Mouse (Mus musculus) heart, embryonic 11.5 days (tissue): ENCODE measurements around the gene Marc1. TPM values are rescaled to one million over a fixed set of nuclear protein-coding genes. Genes with fewer than 3 reads are reported as not detected.

Source experiments
- ATAC-seq: fragments of 200-750 bp; cut with Nextera tagmentation; replicated peaks from 2 replicates; pipeline ENCODE4 v1.8.0; 2017; ENCODE audit warnings: moderate library complexity; ENCODE audit not compliant: insufficient number of reproducible peaks, low FRiP score, low TSS enrichment
- H3K27ac ChIP-seq: fragments of 300-500 bp; sonication (generic); 2 replicates; pipeline ENCODE4 v1.5.1; 2014; ENCODE audit warnings: mild to moderate bottlenecking, low read depth, low read length
- H3K27me3 ChIP-seq: fragments of 300-500 bp; sonication (generic); 2 replicates; pipeline ENCODE4 v1.6.1; 2014; ENCODE audit warnings: mild to moderate bottlenecking, low read length, mixed read lengths; ENCODE audit not compliant: control insufficient read depth, insufficient read depth
- H3K36me3 ChIP-seq: fragments of 300-500 bp; sonication (generic); 2 replicates; pipeline ENCODE4 v1.6.1; 2014; ENCODE audit warnings: mild to moderate bottlenecking, low read length, moderate library complexity, mixed read lengths; ENCODE audit not compliant: control insufficient read depth, insufficient read depth
- H3K4me1 ChIP-seq: fragments of 300-500 bp; sonication (generic); 2 replicates; pipeline ENCODE4 v1.6.1; 2014; ENCODE audit warnings: low read length; ENCODE audit not compliant: control insufficient read depth, insufficient read depth
- H3K4me2 ChIP-seq: fragments of 300-500 bp; sonication (generic); 2 replicates; pipeline ENCODE4 v1.6.1; 2014; ENCODE audit warnings: mild to moderate bottlenecking, moderate library complexity
- H3K4me3 ChIP-seq: fragments of 300-500 bp; sonication (generic); 2 replicates; pipeline ENCODE4 v1.5.1; 2014; ENCODE audit warnings: low read depth, low read length
- H3K9ac ChIP-seq: fragments of 300-500 bp; sonication (generic); 2 replicates; pipeline ENCODE4 v1.6.1; 2014; ENCODE audit warnings: mild to moderate bottlenecking, low read depth, low read length, moderate library complexity
- H3K9me3 ChIP-seq: fragments of 300-500 bp; sonication (generic); replicated peaks from 2 replicates; pipeline ENCODE4 v1.6.1; 2016; ENCODE audit warnings: low read length; ENCODE audit not compliant: control insufficient read depth
- WGBS: fragments of 180-500 bp; shearing (Covaris S2); extraction: QIAGEN DNeasy Blood & Tissue Kit; methylation state at CpG from one replicate; pipeline ENCODE4 v1.1.7; 2014; ENCODE audit not compliant: insufficient replicate concordance; 5-methylcytosine and 5-hydroxymethylcytosine counted together
- polyA plus RNA-seq: library from polyadenylated mRNA; unstranded; fragments of >200 nt; fragmentation: Nextera tagmentation; extraction: Ambion mirVana; gene quantifications from 2 replicates; pipeline ENCODE4 v1.2.1, GENCODE M21; 2014

Gene Marc1
- polyA plus RNA-seq, 1 experiment from 2014 or later = 0.07 TPM

DNA sequence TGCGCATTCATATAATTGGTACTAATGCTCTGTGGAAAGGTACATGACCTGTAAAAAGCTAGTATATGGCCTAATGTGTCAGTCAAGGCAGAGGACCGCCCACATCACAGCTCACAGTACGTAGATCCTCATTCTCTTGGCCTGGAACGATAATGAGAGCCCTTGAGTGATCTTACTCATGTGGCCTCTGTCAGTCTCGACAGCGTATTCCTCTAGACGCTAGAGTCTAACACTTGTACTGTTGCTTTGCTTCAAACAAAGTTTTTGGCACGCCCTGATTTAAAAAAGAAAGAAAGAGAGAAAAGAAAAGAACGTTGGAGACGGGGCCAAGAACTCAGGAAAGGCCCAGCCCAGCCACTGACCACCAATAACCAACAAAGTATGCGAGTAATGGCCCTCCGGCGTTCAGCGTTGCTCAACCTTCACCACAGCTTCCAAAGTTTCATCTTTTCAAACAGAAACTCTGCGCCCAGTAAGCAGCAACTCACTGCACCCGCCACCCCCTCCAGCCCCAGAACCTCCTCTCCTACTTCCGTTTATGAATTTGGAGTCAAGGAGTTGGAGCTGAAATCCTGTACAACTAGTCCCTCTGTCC is 2.6 kb downstream of the Marc1 start:
- Histone ChIP-seq H3K9me3 (no peaks in the 10 kb centered on the region), H3K4me1 (peaks cover 7% of the 10 kb centered on the region; the same call in 1 of the 2 replicates), H3K9ac (no peak overlapping the region), H3K4me3 (no peak overlapping the region), H3K27me3 (peaks cover 26% of the 10 kb centered on the region), H3K27ac (no peak overlapping the region), H3K36me3 (no peaks in the 10 kb centered on the region), H3K4me2 (no peak overlapping the region)
- ATAC-seq = no peak
- 90% methylated on average over 17 of the region's 17 CpGs for WGBS

DNA sequence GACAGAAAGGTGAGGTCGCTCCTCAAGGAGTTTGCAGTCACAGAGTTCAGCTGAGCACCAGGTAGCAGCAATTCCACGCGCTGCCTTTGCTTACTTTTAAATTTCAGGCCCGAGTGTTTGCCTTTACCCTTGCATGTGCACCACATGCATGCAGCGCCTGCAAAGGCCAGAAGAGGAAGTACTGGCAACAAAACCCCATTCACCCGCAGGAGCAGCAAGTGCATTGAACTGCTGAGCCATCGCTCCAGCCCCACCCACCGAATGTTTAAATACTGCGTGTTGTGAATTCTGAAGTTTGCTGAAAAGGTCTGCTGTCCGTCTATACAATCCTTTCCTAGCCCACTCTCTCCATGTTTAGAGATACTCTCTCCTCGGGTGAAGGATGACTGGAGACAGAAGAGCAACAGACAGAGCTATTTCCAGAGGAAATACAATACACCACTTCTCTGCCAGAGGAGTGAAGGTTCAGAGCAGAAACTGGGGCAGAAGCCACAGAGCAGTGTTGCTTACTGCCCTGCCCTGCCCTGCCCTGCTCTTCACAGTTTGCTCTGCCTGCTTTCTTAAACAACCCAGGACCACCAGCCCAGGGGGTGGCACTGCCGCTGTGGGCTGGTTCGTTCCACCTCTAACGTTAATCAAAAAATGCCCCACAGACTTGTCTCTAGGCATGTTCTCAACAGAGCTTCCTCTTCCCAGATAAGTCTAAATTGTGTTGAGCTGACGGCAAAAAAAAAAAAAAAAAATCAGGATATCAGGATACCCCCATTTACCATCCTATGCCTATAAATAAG is 3.3 kb downstream of the Marc1 start:
- Histone ChIP-seq H3K9ac (no peak overlapping the region), H3K27ac (no peak overlapping the region), H3K4me1 (peaks cover 7% of the 10 kb centered on the region; the same call in 1 of the 2 replicates), H3K4me3 (no peak overlapping the region), H3K9me3 (no peaks in the 10 kb centered on the region), H3K36me3 (no peaks in the 10 kb centered on the region), H3K27me3 (peaks cover 26% of the 10 kb centered on the region), H3K4me2 (no peak overlapping the region)
- ATAC-seq = no peak
- WGBS = 64% methylated on average over 15 of the region's 15 CpGs

DNA sequence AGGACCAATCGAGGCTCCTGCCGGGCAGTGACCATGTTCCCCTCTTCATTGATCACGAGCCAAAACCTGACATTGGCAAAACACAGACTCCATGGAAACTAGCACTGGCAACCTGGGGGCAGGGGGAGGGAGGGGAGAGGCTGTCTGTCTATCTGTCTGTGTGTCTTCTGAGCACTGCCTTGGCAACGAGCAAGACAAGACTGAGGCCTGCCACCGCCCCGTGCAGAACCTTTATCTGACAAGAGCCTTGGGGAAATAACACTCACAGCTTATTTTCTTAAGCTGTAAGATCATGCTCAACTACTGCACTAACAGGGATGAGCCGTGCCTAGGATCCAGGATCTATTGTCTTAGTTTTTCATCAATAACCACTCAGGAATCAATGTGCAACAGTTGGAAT is 4.0 kb downstream of the Marc1 start:
- ATAC-seq = no peak
- Histone ChIP-seq H3K9ac (no peak overlapping the region), H3K4me2 (no peak overlapping the region), H3K27me3 (peaks cover 23% of the 10 kb centered on the region), H3K4me1 (peaks cover 7% of the 10 kb centered on the region; the same call in 1 of the 2 replicates), H3K27ac (no peak overlapping the region), H3K36me3 (no peaks in the 10 kb centered on the region), H3K4me3 (no peak overlapping the region), H3K9me3 (no peaks in the 10 kb centered on the region)
- 61% methylated on average over 7 of the region's 7 CpGs for WGBS

DNA sequence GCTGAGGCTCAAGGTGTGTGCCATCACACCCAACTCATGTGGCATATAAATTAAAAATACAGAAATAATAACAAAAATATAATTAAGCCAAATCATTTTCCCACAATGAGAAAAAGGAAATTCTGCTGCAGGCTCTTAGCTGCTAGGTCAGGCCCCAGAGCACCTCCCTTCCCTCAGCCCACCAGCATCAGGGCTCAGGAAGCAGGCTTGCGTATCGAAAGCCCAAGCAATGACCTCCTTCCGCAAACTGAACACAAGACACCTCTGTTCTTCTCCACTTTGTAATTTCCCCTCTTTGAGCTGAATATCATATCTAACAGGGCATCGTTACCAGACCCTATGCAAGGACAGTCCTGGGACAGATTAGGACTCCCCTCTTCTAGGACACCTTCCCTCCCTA is 5.4 kb downstream of the Marc1 start:
- peaks cover 3% of the 10 kb centered on the region; the same call in 1 of the 2 replicates for H3K9me3 ChIP-seq

DNA sequence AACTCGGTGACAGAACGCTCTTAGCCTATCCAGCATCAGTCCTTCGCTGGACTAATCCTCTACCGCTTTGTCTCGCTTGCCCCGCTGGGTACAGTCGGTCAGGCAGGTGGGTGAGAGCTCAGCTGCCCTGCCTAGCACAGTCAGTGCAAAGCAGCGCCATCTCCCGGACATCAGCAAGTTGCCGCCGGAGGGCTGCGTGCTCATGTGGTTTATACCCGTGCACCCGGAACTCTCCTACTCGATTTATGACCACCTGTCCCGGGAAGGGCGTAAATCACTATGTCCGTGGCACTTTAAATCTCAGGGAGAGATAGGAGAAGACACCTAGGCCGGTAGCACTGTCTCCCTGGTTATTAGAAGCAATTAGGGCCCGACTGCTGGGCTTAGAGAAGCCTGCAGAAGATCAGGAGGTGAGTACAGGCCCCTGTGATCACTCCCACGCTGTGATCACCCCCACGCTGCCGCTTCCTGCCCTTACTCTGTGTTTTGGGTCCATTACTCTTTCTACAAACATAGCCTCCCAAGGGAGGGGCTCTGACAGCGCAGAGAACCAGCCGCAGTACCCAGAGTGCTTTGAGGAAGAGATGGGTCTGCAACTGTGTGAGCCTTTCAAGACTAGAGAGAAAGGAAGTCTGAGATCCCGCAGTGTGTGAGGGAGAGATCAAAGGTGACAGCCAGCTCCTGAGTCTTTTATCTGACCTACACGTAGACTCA is 17.8 kb downstream of the Marc1 start:
- no peak overlapping the region for H3K9ac ChIP-seq
- H3K36me3 ChIP-seq = no peaks in the 10 kb centered on the region
- no peaks in the 10 kb centered on the region for H3K4me1 ChIP-seq
- peak overlapping the region; percentile 36; the same call in 1 of the 2 replicates for H3K4me2 ChIP-seq
- no peak for ATAC-seq
- H3K27me3 ChIP-seq = no peaks in the 10 kb centered on the region
- H3K9me3 ChIP-seq = no peaks in the 10 kb centered on the region
- no peak overlapping the region for H3K27ac ChIP-seq
- WGBS = 17% methylated on average over 27 of the region's 27 CpGs
- H3K4me3 ChIP-seq = no peak overlapping the region

More for the DNA sequence above, 5.4 kb downstream of the Marc1 start:
- 82% methylated on average over 4 of the region's 4 CpGs for WGBS
- Histone ChIP-seq H3K27me3 (peaks cover 10% of the 10 kb centered on the region), H3K4me3 (no peak overlapping the region), H3K4me2 (no peak overlapping the region), H3K27ac (no peak overlapping the region), H3K4me1 (peaks cover 4% of the 10 kb centered on the region; the same call in 1 of the 2 replicates), H3K36me3 (no peaks in the 10 kb centered on the region), H3K9ac (no peak overlapping the region)
- no peak for ATAC-seq

DNA sequence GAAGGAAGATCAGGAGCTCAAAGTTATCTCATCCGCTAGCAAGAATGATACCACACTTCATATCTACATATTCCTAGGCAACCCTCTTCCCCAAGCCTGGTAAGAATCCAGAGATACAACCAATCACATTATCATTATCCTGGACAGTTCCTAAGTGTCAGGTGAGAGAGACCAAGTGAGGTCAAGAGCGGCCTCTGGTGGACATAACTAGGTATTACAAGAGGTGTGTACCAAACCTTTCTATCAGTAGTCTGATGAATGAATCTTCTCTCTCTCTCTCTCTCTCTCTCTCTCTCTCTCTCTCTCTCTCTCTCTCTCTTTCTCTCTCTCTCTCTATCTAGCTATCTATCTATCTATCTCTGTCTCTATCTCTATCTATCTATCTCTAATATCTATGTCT is 20.0 kb downstream of the Marc1 start:
- Histone ChIP-seq H3K27me3 (no peaks in the 10 kb centered on the region), H3K9me3 (no peaks in the 10 kb centered on the region), H3K4me3 (no peak overlapping the region), H3K9ac (no peak overlapping the region), H3K4me2 (no peak overlapping the region), H3K36me3 (no peaks in the 10 kb centered on the region), H3K27ac (no peak overlapping the region), H3K4me1 (no peaks in the 10 kb centered on the region)
- WGBS = 6% methylated on average over 2 of the region's 2 CpGs
- ATAC-seq = no peak

DNA sequence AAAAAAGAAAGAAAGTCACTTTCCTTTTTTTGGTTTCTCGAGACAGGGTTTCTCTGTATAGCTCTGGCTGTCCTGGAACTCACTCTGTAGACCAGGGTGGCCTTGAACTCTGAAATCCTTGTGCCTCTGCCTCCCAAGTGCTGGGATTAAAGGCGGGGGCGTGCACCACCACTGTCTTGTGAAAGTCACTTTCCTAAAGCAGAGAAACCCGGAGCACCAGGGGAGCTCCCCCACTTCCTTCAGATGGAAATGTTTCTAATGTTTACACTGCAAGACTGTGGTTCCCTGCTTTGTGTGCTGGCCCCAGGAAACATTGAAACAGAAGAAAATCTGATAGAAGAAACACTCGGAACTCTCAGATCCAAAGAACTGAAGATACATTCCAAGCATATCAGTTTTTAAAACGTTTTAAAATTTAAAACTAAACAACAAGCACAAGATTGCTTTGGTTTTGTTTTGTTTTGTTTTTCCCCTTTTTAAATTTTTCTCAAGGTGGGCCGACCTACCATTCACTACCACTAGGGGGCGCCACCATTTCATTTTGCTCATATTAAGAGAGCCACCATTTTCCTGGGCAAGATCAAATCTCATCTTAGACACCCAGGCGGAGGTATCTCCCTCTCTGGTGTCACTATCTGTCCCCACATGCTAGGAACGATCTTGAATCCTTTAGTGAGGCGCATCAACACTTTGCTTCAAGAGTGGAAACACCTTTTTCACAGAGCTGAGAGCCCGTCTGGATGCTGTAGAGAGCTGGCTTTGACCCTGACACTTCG is 24.5 kb downstream of the Marc1 start:
- Histone ChIP-seq H3K27me3 (no peaks in the 10 kb centered on the region), H3K36me3 (no peaks in the 10 kb centered on the region), H3K9ac (no peak overlapping the region), H3K4me2 (no peak overlapping the region), H3K4me1 (no peaks in the 10 kb centered on the region), H3K4me3 (no peak overlapping the region), H3K9me3 (no peaks in the 10 kb centered on the region), H3K27ac (no peak overlapping the region)
- ATAC-seq = no peak
- WGBS = 61% methylated on average over 13 of the region's 13 CpGs

DNA sequence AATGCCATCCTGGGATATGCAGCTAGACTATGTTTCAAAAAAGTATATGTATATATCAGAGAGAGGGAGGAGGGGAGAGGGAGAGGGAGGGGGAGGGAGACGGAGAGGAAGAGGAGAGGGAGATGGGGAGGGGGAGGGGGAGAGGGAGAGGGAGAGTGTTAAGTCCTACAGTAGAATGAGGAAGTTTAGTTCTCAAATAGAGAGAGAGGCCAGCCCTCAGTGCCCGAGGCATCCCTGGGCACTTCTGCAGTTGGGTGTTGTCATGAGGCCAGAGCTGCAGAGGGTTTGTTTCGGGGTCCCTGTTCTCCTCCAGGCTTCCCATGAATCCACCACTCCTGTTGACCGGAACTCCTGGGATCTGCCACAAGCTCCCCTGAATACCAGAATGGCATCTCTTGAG is 27.5 kb downstream of the Marc1 start:
- ATAC-seq = no peak
- 69% methylated on average over 4 of the region's 4 CpGs for WGBS
- no peaks in the 10 kb centered on the region for H3K9me3 ChIP-seq

More for the DNA sequence above, 27.5 kb downstream of the Marc1 start:
- Histone ChIP-seq H3K4me2 (no peak overlapping the region), H3K27me3 (no peaks in the 10 kb centered on the region), H3K36me3 (no peaks in the 10 kb centered on the region), H3K4me3 (no peak overlapping the region), H3K27ac (no peak overlapping the region), H3K4me1 (no peaks in the 10 kb centered on the region), H3K9ac (no peak overlapping the region)
